ENCODE assay signal across 9 mouse cellular contexts in genomic region chr6:142993705-142994698, GRCm38 (mm10). TPM values are rescaled to one million over a fixed set of nuclear protein-coding genes. Genes with fewer than 3 reads are reported as not detected.
A peak's percentile ranks its signal among the peaks of the same experiment; 100 is the strongest.
DNase-seq lines count a peak whose midpoint lies in the region; ATAC-seq and TF ChIP-seq lines count a peak whose summit lies in the region.
"Had no signal": no experiment of that assay in that cellular context is flagged by ENCODE, and none has a peak within 500 bp of the region (broad histone marks: within the 10 kb centered on the region; RNA-seq: fewer than 3 reads in every experiment).

No protein-coding gene starts in this region.

- no peak overlapping the region for H3K4me3 ChIP-seq in heart, embryonic 13.5 days
- H3K4me3 ChIP-seq in CH12.LX (replicated peaks in 1 of 3; ENCODE audit: low read depth in 2 of 3, low read length in 2 of 3, poor library complexity in 1 of 3), result no peak overlapping the region
- H3K4me3 ChIP-seq in embryonic facial prominence, embryonic 14.5 days (ENCODE audit: low read depth, low read length), result no peak overlapping the region
- H3K4me3 ChIP-seq in midbrain, embryonic 11.5 days (ENCODE audit: low read depth, low read length), result no peak overlapping the region

- no peaks in the 10 kb centered on the region for H3K79me2 ChIP-seq in CH12.LX (replicated peaks; ENCODE audit: control insufficient read depth, extremely low read depth, insufficient read depth, poor library complexity, severe bottlenecking)

- 24% methylated on average over 14 of the region's 14 CpGs for WGBS in heart, embryonic 13.5 days
- 19% methylated on average over 14 of the region's 14 CpGs for WGBS in embryonic facial prominence, embryonic 14.5 days
- WGBS in midbrain, embryonic 11.5 days, result 41% methylated on average over 14 of the region's 14 CpGs

- intact Hi-C loops in heart, postnatal 14 days (cut with DNase I), result loop anchor here (5.0 kb wide), 1 partner anchor 178 kb away; no protein-coding TSS in a partner anchor

- peak overlapping the region; percentile 25 for H3K4me2 ChIP-seq in heart, embryonic 13.5 days
- no peak overlapping the region; the same call in 1 of the 2 replicates for H3K4me2 ChIP-seq in CH12.LX (ENCODE audit: insufficient read depth, low read depth, poor library complexity, severe bottlenecking)
- 0 out of 2 replicates have a peak overlapping the region, but pooled peaks have one; percentile 8 for H3K4me2 ChIP-seq in embryonic facial prominence, embryonic 14.5 days (ENCODE audit: low read depth, low read length)
- no peak overlapping the region for H3K4me2 ChIP-seq in midbrain, embryonic 11.5 days

- DNase-seq in heart, postnatal 14 days, result no peak
- peak; percentile 54 for DNase-seq in CH12.LX (ENCODE audit: extremely low read depth)
- DNase-seq in embryonic facial prominence, embryonic 14.5 days (ENCODE audit: low spot score), result peak; percentile 55
- DNase-seq in midbrain, embryonic 11.5 days (ENCODE audit: low spot score, missing footprints), result peak; percentile 78
- DNase-seq in lung, postnatal 4 days, result no peak
- no peak for DNase-seq in T-cell, adult 2 months (ENCODE audit: low spot score)
- DNase-seq in urinary bladder, postnatal 36 days (ENCODE audit: low spot score in 2 of 2), result no peak
- DNase-seq: cerebellum, adult 9-11 months had no signal

- H3K4me1 ChIP-seq in heart, embryonic 13.5 days, result peaks cover 30% of the 10 kb centered on the region
- peaks cover 19 to 50% of the 10 kb centered on the region in 2 experiments for H3K4me1 ChIP-seq in CH12.LX (ENCODE audit: control insufficient read depth in 1 of 2, insufficient read depth in 2 of 2)
- peaks cover 8% of the 10 kb centered on the region; the same call in 1 of the 2 replicates for H3K4me1 ChIP-seq in embryonic facial prominence, embryonic 14.5 days (ENCODE audit: control insufficient read depth, insufficient read depth, low read length)
- peaks cover 5% of the 10 kb centered on the region; the same call in 1 of the 2 replicates for H3K4me1 ChIP-seq in midbrain, embryonic 11.5 days (ENCODE audit: control insufficient read depth, insufficient read depth, low read length)

- dilution Hi-C loops in CH12.LX (cut with MboI; ENCODE audit: extremely low pct_ligation_motif_present, extremely low pct_unique_long_range_greater_than_20kb, low sequenced_read_pairs), result no loop called here

- peak; percentile 75 for TF ChIP-seq RAD21 in CH12.LX (IDR thresholded peaks at IDR 0.05; ENCODE audit: low read depth, low read length)

- no peaks in the 10 kb centered on the region for H3K36me3 ChIP-seq in heart, embryonic 13.5 days
- no peaks in the 10 kb centered on the region for H3K36me3 ChIP-seq in CH12.LX (replicated peaks in 1 of 2; ENCODE audit: control insufficient read depth in 1 of 2, insufficient read depth in 1 of 2, low read length in 1 of 2)
- H3K36me3 ChIP-seq in embryonic facial prominence, embryonic 14.5 days (ENCODE audit: control insufficient read depth, insufficient read depth, low read length), result no peaks in the 10 kb centered on the region
- no peaks in the 10 kb centered on the region for H3K36me3 ChIP-seq in midbrain, embryonic 11.5 days (ENCODE audit: control insufficient read depth, insufficient read depth, low read length)

- no peak overlapping the region for H3K9ac ChIP-seq in heart, embryonic 13.5 days
- H3K9ac ChIP-seq in CH12.LX (ENCODE audit: insufficient read depth, low read depth), result no peak overlapping the region
- H3K9ac ChIP-seq in embryonic facial prominence, embryonic 14.5 days (ENCODE audit: low read depth, low read length), result no peak overlapping the region
- H3K9ac ChIP-seq in midbrain, embryonic 11.5 days (ENCODE audit: low read length), result no peak overlapping the region

- H3K27ac ChIP-seq in heart, embryonic 13.5 days (replicated peaks), result peak overlapping the region; percentile 70
- H3K27ac ChIP-seq in CH12.LX (ENCODE audit: insufficient read depth, low read depth), result no peak overlapping the region
- no peak overlapping the region; the same call in 1 of the 2 replicates for H3K27ac ChIP-seq in embryonic facial prominence, embryonic 14.5 days (replicated peaks; ENCODE audit: low read depth, low read length)
- no peak overlapping the region for H3K27ac ChIP-seq in midbrain, embryonic 11.5 days (ENCODE audit: low read depth, low read length)

- ATAC-seq in heart, embryonic 13.5 days (ENCODE audit: extremely low read depth, insufficient number of reproducible peaks, low FRiP score, low TSS enrichment), result no peak
- peak; percentile 47 for ATAC-seq in embryonic facial prominence, embryonic 14.5 days (ENCODE audit: low read depth)
- no peak for ATAC-seq in midbrain, embryonic 11.5 days (ENCODE audit: low FRiP score)

- in situ Hi-C loops in CH12.LX (cut with MboI; ENCODE audit: low pct_ligation_motif_present, low pct_unique_long_range_greater_than_20kb, low sequenced_read_pairs), result no loop called here

- no peak for TF ChIP-seq POLR2A in CH12.LX (IDR thresholded peaks at IDR 0.05; ENCODE audit: low read depth, low read length)

- H3K9me3 ChIP-seq in heart, embryonic 13.5 days, result no peaks in the 10 kb centered on the region
- H3K9me3 ChIP-seq in CH12.LX (replicated peaks; ENCODE audit: low read length), result no peaks in the 10 kb centered on the region
- H3K9me3 ChIP-seq in embryonic facial prominence, embryonic 14.5 days (ENCODE audit: control insufficient read depth, low read length), result no peaks in the 10 kb centered on the region
- H3K9me3 ChIP-seq in midbrain, embryonic 11.5 days (ENCODE audit: control insufficient read depth, low read length), result no peaks in the 10 kb centered on the region

- no peaks in the 10 kb centered on the region for H3K27me3 ChIP-seq in heart, embryonic 13.5 days (replicated peaks)
- no peaks in the 10 kb centered on the region for H3K27me3 ChIP-seq in CH12.LX (replicated peaks)
- no peaks in the 10 kb centered on the region for H3K27me3 ChIP-seq in embryonic facial prominence, embryonic 14.5 days (replicated peaks; ENCODE audit: control insufficient read depth, insufficient read depth, low read length)
- H3K27me3 ChIP-seq in midbrain, embryonic 11.5 days (ENCODE audit: control insufficient read depth, insufficient read depth, low read length), result no peaks in the 10 kb centered on the region

- TF ChIP-seq EP300 in CH12.LX (IDR thresholded peaks at IDR 0.05; ENCODE audit: low read length), result no peak

- peak in 1 of 2 experiments; percentile 71; a peak in 2 of 4 replicates for TF ChIP-seq CTCF in CH12.LX (conservative IDR thresholded peaks at IDR 0.05 in 1 of 2, IDR thresholded peaks at IDR 0.05 in 1 of 2; ENCODE audit: low read depth in 2 of 2, low read length in 2 of 2)

TF ChIP-seq in CH12.LX, 34 proteins besides CTCF, POLR2A, EP300 and RAD21:
- TF ChIP-seq PAX5 (IDR thresholded peaks at IDR 0.05; ENCODE audit: low read length) (no peak), MAZ (IDR thresholded peaks at IDR 0.05; ENCODE audit: low read depth, low read length) (no peak), MYC (IDR thresholded peaks at IDR 0.05; ENCODE audit: low read depth, low read length) (no peak), ZKSCAN1 (IDR thresholded peaks at IDR 0.05; ENCODE audit: borderline replicate concordance, low read depth, low read length) (no peak), ELF1 (IDR thresholded peaks at IDR 0.05; ENCODE audit: low read depth, low read length) (0 out of 2 replicates have a peak, but pooled peaks have one; percentile 25), ZNF384 (IDR thresholded peaks at IDR 0.05; ENCODE audit: low read depth, low read length) (no peak), BHLHE40 (IDR thresholded peaks at IDR 0.05; ENCODE audit: low read depth, low read length) (peak; percentile 24; the same call in 1 of the 2 replicates), HCFC1 (IDR thresholded peaks at IDR 0.05; ENCODE audit: low read depth, low read length) (no peak), USF1 (IDR thresholded peaks at IDR 0.05; ENCODE audit: low read depth, low read length) (no peak), SMC3 (IDR thresholded peaks at IDR 0.05; ENCODE audit: low read depth, low read length) (peak; percentile 58), JUND (conservative IDR thresholded peaks at IDR 0.05; ENCODE audit: low read depth, low read length) (no peak)

RNA-seq across cellular contexts. Expression of gene St8sia1, which starts 29.8 kb away (rescaled TPM):
- polyA plus RNA-seq in heart, embryonic 13.5 days (2015; fragmentation: Nextera tagmentation; extraction: Ambion mirVana), result 2.0 and 2.2 TPM in 2 replicates
- 1 to 10 TPM in 1 of 2 experiments, under 1 TPM in 1; 0.38 to 1.7 TPM for total RNA-seq in heart, postnatal 14 days (2021)
- total RNA-seq in CH12.LX (2012; rRNA removed) (0.04 and 0.13 TPM in 2 replicates), CH12.LX (2014; rRNA removed) (0.20 and 0.22 TPM in 2 replicates)
- 0.31 and 0.51 TPM in 2 replicates for polyA plus RNA-seq in CH12.LX (2012; ENCODE audit: insufficient read length, low read depth)
- polyA plus RNA-seq in embryonic facial prominence, embryonic 14.5 days (2014; fragmentation: Nextera tagmentation; extraction: Ambion mirVana), result 1.1 and 1.8 TPM in 2 replicates
- polyA plus RNA-seq in midbrain, embryonic 11.5 days (2014; fragmentation: Nextera tagmentation; extraction: Ambion mirVana), result 3.8 and 5.4 TPM in 2 replicates

Comparison
In these comparisons a context has a peak if more than half of its experiments do, and no peak if none do; other contexts are left out.
1. H3K4me2 ChIP-seq: peak in heart, embryonic 13.5 days (single experiment) and embryonic facial prominence, embryonic 14.5 days (single experiment); none in CH12.LX (single experiment) and midbrain, embryonic 11.5 days (single experiment).
2. DNase-seq: peak in CH12.LX (single experiment), embryonic facial prominence, embryonic 14.5 days (single experiment) and midbrain, embryonic 11.5 days (single experiment); none in heart, postnatal 14 days (0 of 2), lung, postnatal 4 days (0 of 2), T-cell, adult 2 months (single experiment) and urinary bladder, postnatal 36 days (0 of 2).